Mouse (Mus musculus) myocyte (in vitro differentiated cells): ENCODE data around the gene Mras. TPM values are rescaled to one million over a fixed set of nuclear protein-coding genes. Genes with fewer than 3 reads are reported as not detected.

Experiments
- H3K27me3 ChIP-seq: one replicate; pipeline ENCODE4 v1.6.1; 2011; ENCODE audit not compliant: control insufficient read depth, insufficient read depth, insufficient read length
- H3K36me3 ChIP-seq: one replicate; pipeline ENCODE4 v1.6.1; 2011; ENCODE audit not compliant: control insufficient read depth, insufficient read depth
- H3K4me2 ChIP-seq: one replicate; pipeline ENCODE4 v1.6.1; 2011; ENCODE audit warnings: low read depth, control low read depth
- H3K4me3 ChIP-seq: one replicate; pipeline ENCODE4 v1.5.1; 2011; ENCODE audit warnings: mild to moderate bottlenecking, control low read depth, moderate library complexity
- H3K79me2 ChIP-seq: one replicate; pipeline ENCODE4 v1.6.1; 2011; ENCODE audit not compliant: control insufficient read depth, insufficient read depth
- H3ac ChIP-seq: one replicate; pipeline ENCODE4 v1.6.1; 2011; ENCODE audit not compliant: control insufficient read depth, insufficient read length
- CEBPB ChIP-seq: IDR thresholded peaks from 2 replicates; pipeline ENCODE4 v1.6.1; 2011; ENCODE audit warnings: mild to moderate bottlenecking, moderate library complexity; ENCODE audit not compliant: poor library complexity, insufficient read depth, severe bottlenecking
- E2F4 ChIP-seq: IDR thresholded peaks from one replicate; pipeline ENCODE4 v1.6.1; 2011; ENCODE audit warnings: mild to moderate bottlenecking, control low read depth, moderate library complexity; ENCODE audit not compliant: insufficient read depth
- MAX ChIP-seq: IDR thresholded peaks from one replicate; pipeline ENCODE4 v1.6.1; 2011; ENCODE audit warnings: low read depth, mild to moderate bottlenecking, control low read depth
- MYOD1 ChIP-seq, 3 experiments: IDR thresholded peaks; one replicate each; pipeline ENCODE4 v1.6.1; 2011; ENCODE audit warnings: control low read depth in 2 of 3, low read depth in 2 of 3, mild to moderate bottlenecking in 2 of 3, moderate library complexity in 1 of 3; ENCODE audit not compliant: insufficient read length in 2 of 3, control insufficient read depth in 1 of 3
- MYOG ChIP-seq, 3 experiments: IDR thresholded peaks; one replicate each; pipeline ENCODE4 v1.6.1; 2011; ENCODE audit warnings: control low read depth in 2 of 3, low read depth in 2 of 3, mild to moderate bottlenecking in 2 of 3; ENCODE audit not compliant: insufficient read length in 2 of 3, control insufficient read depth in 1 of 3, insufficient read depth in 1 of 3
- POLR2A ChIP-seq: IDR thresholded peaks from one replicate; pipeline ENCODE4 v1.6.1; 2011; ENCODE audit warnings: low read depth, mild to moderate bottlenecking, control low read depth, moderate library complexity; ENCODE audit not compliant: insufficient read length
- POLR2AphosphoS2 ChIP-seq: IDR thresholded peaks from one replicate; pipeline ENCODE4 v1.6.1; 2011; ENCODE audit warnings: low read depth, control low read depth; ENCODE audit not compliant: insufficient read length
- REST ChIP-seq: IDR thresholded peaks from one replicate; pipeline ENCODE4 v1.6.1; 2011; ENCODE audit warnings: mild to moderate bottlenecking, control low read depth, moderate library complexity; ENCODE audit not compliant: insufficient read depth, insufficient read length
- SRF ChIP-seq: IDR thresholded peaks from one replicate; pipeline ENCODE4 v1.6.1; 2011; ENCODE audit warnings: low read depth; ENCODE audit not compliant: control insufficient read depth, insufficient read length
- TCF12 ChIP-seq: IDR thresholded peaks from one replicate; pipeline ENCODE4 v1.6.1; 2011; ENCODE audit warnings: mild to moderate bottlenecking, control low read depth; ENCODE audit not compliant: poor library complexity, insufficient read depth, severe bottlenecking
- TCF3 ChIP-seq: IDR thresholded peaks from one replicate; pipeline ENCODE4 v1.6.1; 2011; ENCODE audit warnings: low read depth, control low read depth; ENCODE audit not compliant: insufficient read length
- USF1 ChIP-seq: IDR thresholded peaks from one replicate; pipeline ENCODE4 v1.6.1; 2011; ENCODE audit warnings: low read depth, mild to moderate bottlenecking, control low read depth, moderate library complexity
- polyA plus RNA-seq: library from polyadenylated mRNA; unstranded; fragments of >200 nt; fragmentation: generic; extraction: Trizol; gene quantifications from one replicate; pipeline ENCODE4 v1.2.1, GENCODE M21; 2012; ENCODE audit warnings: missing spikeins

Gene Mras
- polyA plus RNA-seq, 1 experiment, result 18.8 TPM

GRCm38 (mm10) chr9:99436182-99437030 lies 775 bp downstream of the Mras start:
- peak overlapping the region; percentile 57 for H3K4me3 ChIP-seq
- H3K4me2 ChIP-seq, result peak overlapping the region; percentile 92
- peaks cover 2% of the 10 kb centered on the region for H3K79me2 ChIP-seq
- no peaks in the 10 kb centered on the region for H3K27me3 ChIP-seq
- TF ChIP-seq POLR2A, result peak; percentile 64
- TF ChIP-seq TCF3, result peak; percentile 1
- TF ChIP-seq REST, result no peak
- TF ChIP-seq POLR2AphosphoS2, result peak; percentile 15
- no peaks in the 10 kb centered on the region for H3K36me3 ChIP-seq
- H3ac ChIP-seq, result peak overlapping the region; percentile 90

- Histone ChIP-seq H3K79me2 (peaks cover 2% of the 10 kb centered on the region), H3K27me3 (no peaks in the 10 kb centered on the region), H3K4me3 (peak overlapping the region; percentile 57), H3K4me2 (peak overlapping the region; percentile 78), H3ac (peak overlapping the region; percentile 90), H3K36me3 (no peaks in the 10 kb centered on the region)
- TF ChIP-seq MAX (no peak), REST (no peak), CEBPB (no peak), TCF3 (no peak), USF1 (no peak), MYOD1 (IDR thresholded peaks at IDR 0.05; ENCODE audit: control insufficient read depth in 1 of 3, insufficient read length in 2 of 3, low read depth in 2 of 3) (no peak), E2F4 (no peak)
Measured at GRCm38 (mm10) chr9:99435619-99436181, 1.5 kb downstream of the Mras start.

GRCm38 (mm10) chr9:99434892-99435618 lies 2.1 kb downstream of the Mras start:
- H3K27me3 ChIP-seq, result no peaks in the 10 kb centered on the region
- no peak for TF ChIP-seq CEBPB
- H3K4me2 ChIP-seq, result peak overlapping the region; percentile 78
- H3K79me2 ChIP-seq, result peaks cover 2% of the 10 kb centered on the region
- peak overlapping the region; percentile 57 for H3K4me3 ChIP-seq
- H3ac ChIP-seq, result peak overlapping the region; percentile 90
- H3K36me3 ChIP-seq, result no peaks in the 10 kb centered on the region

GRCm38 (mm10) chr9:99432478-99432877 lies 4.7 kb downstream of the Mras start:
- Histone ChIP-seq H3K4me2 (no peak overlapping the region), H3K79me2 (peaks cover 2% of the 10 kb centered on the region), H3ac (no peak overlapping the region), H3K27me3 (no peaks in the 10 kb centered on the region), H3K36me3 (no peaks in the 10 kb centered on the region), H3K4me3 (no peak overlapping the region)
- TF ChIP-seq MYOG (IDR thresholded peaks at IDR 0.05; ENCODE audit: control insufficient read depth in 1 of 3, insufficient read depth in 1 of 3, insufficient read length in 2 of 3, low read depth in 2 of 3), result no peak

- TF ChIP-seq MAX (no peak), POLR2AphosphoS2 (no peak), MYOG (IDR thresholded peaks at IDR 0.05; ENCODE audit: control insufficient read depth in 1 of 3, insufficient read depth in 1 of 3, insufficient read length in 2 of 3, low read depth in 2 of 3) (no peak), REST (no peak), SRF (no peak), USF1 (no peak), TCF12 (no peak), E2F4 (no peak), MYOD1 (IDR thresholded peaks at IDR 0.05; ENCODE audit: control insufficient read depth in 1 of 3, insufficient read length in 2 of 3, low read depth in 2 of 3) (no peak), CEBPB (no peak), TCF3 (no peak)
Measured at GRCm38 (mm10) chr9:99431963-99432362, 5.2 kb downstream of the Mras start.

More at GRCm38 (mm10) chr9:99431963-99432362, 5.2 kb downstream of the Mras start:
- no peaks in the 10 kb centered on the region for H3K27me3 ChIP-seq
- no peak overlapping the region for H3K4me3 ChIP-seq
- H3K4me2 ChIP-seq, result no peak overlapping the region
- no peak overlapping the region for H3ac ChIP-seq
- peaks cover 2% of the 10 kb centered on the region for H3K79me2 ChIP-seq
- no peaks in the 10 kb centered on the region for H3K36me3 ChIP-seq
